Mouse (Mus musculus): ENCODE results near the gene Pigc.
A peak's percentile ranks its signal among the peaks of the same experiment; 100 is the strongest.

The Pigc gene

GRCm38 (mm10) chr1:161968589-161969407 lies at the start of gene Pigc:
Gene Pigc (plus strand): TSS chr1:161969186.
- DNase-seq (ENCODE audit: low spot score), result peak; percentile 92

DNA sequence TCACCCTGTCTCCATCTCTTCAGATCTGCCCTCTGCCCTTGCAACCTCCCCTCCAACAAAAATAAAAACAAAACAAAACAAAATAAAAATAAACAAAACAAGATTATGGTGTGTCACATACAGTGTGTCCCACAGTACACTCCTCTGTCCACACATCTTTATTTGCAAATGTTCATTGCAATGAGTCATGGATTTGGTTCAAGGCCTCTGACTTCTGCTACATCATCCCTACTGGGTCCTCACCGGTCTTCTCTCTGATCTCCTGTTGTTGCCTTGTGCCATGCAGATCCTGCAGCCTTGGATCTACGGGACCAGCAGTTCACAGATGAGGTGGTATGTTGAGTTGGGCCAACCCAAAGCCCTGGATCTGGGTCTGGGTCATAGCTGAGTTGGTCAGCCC lies 49.4 kb upstream of the Pigc start:
- DNase-seq (ENCODE audit: low spot score), result no peak

GRCm38 (mm10) chr1:161920475-161921454 lies 48.2 kb upstream of the Pigc start:
- DNase-seq (ENCODE audit: low spot score), result no peak

DNA sequence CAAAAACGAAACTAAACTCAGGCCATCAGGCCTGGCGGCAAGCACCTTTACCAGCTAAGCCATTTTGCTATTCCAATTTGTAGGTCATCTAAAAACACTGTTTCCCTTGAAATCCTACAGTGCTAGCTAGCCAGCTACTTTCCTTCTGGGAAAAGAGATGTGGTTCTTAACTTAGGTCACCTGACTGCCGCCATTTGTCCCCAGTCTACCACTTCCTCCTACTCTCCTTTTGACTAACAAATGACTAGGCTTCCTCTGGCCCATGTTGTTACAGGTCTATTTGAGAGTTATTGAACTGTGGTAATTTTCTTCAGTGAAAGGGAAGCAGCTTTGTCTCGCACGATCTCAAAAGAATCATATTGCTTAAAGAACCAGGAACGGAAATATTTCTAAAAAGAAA lies 47.1 kb upstream of the Pigc start:
- DNase-seq (ENCODE audit: low spot score), result no peak

DNA sequence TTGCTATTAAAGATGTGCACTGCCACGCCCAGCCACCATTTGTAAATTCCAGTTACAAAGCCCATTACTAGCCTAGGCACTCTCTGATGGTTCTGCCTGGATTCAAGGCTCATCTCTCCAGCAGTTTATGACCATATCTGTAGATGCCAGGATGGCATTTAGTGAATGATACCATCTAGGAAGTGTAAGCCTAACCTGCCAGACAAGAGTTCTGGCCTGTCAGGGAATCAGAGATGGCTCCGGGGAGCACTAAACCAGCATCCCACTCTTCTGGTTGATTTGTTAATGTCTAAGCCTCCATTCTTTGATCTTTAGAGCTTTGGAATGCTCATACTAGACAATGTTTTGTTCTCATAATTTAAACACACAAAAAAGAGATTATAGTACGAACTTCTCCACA lies 44.7 kb upstream of the Pigc start:
- no peak for DNase-seq (ENCODE audit: low spot score)

DNA sequence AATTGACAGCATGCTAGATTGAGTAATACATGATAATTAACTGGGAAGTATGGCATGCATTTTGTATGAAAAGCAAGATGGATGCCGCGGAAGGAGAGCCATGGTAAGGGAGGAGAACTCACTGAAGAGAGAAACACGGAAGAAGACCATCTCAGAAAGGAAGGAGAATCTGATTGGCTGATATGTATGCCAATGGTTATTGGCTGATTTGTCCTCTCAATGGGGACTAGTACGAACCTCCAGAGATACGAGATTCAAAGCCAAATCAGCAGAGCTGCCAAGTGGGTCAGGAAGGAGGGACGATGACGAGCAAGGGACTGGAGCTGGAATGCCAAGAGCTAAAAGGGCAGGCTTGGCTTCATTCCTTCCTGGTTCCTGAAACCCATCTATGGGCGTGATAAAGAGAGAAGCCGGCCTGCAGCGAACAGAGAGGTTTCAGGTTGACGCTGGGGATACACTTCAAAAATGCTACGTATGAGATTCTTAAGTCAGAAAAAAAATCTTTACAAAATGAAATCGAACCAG lies 43.6 kb upstream of the Pigc start:
- no peak for DNase-seq (ENCODE audit: low spot score)

GRCm38 (mm10) chr1:161927976-161928375 lies 41.0 kb upstream of the Pigc start:
- DNase-seq (ENCODE audit: low spot score), result no peak

DNA sequence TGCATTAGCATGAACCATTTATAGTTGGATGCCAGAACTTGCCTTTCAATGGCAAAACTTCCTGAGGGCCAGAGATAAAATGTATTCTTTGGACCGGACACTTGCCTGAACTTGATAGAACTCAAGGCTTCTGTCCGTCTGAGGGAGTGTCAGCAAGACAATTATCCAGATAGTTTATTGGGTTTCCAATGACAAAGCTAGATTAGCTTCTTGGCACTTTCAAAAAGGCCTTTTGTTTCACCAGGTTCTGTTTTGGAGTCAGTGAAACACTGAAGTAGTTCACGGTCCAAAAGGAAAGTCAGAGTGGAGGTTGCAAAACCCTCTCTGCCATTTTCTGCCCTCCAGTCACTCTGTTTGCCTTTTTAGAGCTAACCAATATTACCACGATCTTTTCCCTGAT lies 37.7 kb upstream of the Pigc start:
- DNase-seq (ENCODE audit: low spot score), result peak; percentile 49

- no peak for DNase-seq (ENCODE audit: low spot score)
Observed at GRCm38 (mm10) chr1:161931817-161932216, 37.2 kb upstream of the Pigc start.

DNA sequence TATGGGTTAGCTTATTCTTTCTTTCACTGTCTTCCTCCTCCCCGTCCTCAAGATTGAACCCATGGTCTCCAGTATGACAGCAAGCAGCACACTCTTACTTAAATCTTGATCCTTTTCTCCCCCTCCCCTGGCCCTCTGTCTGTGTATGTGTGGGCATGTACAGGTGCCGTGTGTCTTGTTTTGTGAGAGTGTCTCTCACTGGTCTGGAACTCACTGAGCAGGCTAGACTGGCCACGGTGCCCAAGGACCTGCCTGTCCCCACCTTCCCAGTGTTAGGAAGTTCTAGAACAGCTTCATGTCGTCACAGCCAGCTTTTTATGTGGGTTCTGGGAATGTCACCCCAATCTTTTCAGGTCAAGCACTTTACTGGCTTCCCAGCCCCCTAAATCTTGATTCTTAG lies 36.7 kb upstream of the Pigc start:
- DNase-seq (ENCODE audit: low spot score), result no peak

DNA sequence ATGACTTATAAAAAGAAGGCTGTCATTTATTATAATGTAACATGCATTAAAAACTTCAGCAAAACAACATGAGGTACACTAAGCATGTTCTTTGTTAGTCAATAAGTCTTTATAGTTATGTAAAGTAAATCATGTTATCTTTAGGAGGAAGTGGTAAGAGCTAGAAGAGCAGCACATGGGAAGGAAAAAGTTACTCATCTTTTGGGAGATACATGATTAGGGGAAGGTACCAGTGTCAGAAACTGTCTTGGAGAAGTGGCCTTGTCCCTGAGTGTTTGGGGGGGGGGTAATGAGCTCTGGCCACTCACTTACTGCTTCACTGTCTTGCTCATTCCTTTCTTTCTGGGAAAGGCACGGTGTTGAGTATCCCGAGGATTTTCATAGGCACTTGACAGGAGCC lies 26.9 kb upstream of the Pigc start:
- DNase-seq (ENCODE audit: low spot score), result no peak

DNA sequence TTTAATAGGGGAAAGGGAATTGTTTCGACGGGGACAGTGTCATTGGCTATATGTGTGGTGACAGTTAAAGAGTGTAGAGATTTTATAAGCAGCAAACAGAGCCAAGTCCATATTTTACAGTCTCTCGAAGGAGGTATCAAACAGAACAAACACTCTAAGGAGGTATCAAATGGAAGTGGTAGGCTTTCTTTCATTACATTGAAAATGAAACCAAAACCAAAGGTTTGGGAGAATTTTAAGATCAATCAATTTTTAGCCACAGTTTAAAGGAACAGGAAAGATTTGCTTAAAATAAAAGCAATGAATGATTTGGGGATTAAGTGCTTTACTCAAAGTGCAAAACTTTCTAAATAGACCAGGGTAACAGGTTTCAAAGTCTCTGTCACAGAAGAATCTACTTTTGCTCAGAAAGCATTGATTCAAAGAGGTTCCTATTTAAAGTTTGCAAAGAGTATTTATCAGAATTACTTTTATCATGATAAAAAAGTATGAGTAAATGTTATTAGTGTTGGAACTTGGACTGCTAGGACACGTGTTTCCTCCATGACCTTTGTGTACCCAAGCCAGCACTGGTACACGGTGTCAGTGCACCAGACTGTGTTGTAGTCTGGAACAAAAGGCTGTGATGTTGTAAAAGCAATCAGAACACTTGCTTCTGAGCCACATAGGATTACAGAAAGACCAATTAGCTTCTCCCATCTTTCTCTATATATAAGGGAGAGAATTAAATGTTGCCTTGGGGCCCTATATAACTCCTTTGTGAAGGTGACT lies 17.8 kb upstream of the Pigc start:
- no peak for DNase-seq (ENCODE audit: low spot score)

DNA sequence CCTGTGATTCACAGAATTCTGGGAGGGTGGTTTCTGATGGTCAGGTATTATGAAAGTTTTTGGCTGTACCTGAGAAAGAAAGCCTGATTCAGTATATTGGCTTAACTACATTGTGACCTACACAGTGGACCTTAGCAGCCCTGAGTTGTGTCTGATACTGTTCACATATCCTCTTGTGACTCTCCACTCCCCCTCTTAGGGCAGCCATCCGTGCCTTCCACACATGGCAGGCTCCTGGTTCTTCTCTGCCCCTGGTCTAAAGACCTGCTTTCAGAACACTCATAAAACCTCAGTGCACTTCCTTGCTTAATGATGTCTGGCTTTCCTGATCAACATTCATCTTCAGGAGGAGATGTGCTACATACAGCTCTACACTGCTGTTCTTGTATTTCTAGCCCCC lies 16.4 kb upstream of the Pigc start:
- DNase-seq (ENCODE audit: low spot score), result no peak

DNA sequence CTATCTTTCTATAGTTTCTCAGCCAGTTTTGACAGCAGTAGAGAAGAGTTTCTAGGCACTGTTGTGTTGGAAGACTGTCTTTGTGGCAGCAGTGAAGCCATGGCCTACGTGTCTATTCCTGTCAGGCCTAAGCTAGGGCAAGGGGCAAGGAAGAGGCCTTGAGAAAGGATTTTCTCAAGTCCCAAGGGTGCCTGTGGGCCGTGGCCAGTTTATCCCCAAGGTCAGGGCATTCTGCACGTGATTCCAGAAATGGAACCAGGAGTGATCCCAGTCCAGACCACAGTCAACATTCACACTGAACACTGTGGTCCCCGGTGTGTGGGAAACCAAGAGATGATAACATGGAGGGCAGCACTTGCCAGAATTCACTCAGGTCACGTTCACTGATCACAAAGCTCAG lies 13.1 kb upstream of the Pigc start:
- DNase-seq (ENCODE audit: low spot score), result no peak

GRCm38 (mm10) chr1:161957964-161958950 lies 10.7 kb upstream of the Pigc start:
- DNase-seq (ENCODE audit: low spot score), result no peak

- peak; percentile 70 for DNase-seq (ENCODE audit: low spot score)
Observed at GRCm38 (mm10) chr1:161962465-161963377, 6.3 kb upstream of the Pigc start.

DNA sequence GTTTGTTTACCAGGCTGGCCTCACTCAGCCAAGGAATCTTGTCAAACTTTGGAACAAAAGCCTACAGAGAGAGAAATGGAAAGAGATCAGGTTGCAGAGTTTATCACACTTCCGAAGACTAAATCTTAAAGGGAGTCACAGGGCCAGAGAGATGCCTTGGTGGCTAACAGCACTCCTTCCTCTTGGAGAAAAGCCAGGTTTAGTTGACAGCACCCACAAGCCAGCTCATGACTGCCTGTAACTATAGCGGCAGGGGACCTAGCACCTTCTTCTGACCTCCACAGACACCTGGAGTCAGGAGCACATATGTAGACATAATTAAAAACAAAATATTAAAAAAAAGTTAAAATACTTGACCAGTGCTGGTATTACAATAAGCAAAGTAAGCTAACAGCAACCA lies 1.1 kb upstream of the Pigc start:
- DNase-seq (ENCODE audit: low spot score), result no peak

DNA sequence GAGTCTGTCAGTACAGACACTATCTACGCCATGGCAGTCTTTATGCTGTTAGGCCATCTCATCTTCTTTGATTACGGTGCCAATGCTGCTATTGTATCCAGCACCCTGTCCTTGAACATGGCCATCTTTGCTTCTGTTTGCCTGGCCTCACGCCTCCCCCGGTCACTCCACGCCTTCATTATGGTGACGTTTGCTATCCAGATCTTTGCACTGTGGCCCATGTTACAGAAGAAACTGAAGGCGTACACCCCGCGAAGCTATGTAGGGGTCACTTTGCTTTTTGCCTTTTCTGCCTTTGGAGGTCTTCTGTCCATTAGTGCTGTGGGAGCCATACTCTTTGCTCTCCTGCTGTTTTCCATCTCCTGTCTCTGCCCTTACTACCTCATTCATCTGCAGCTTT lies 1.9 kb downstream of the Pigc start:
- no peak for DNase-seq (ENCODE audit: low spot score)

GRCm38 (mm10) chr1:161972233-161972632 lies 3.2 kb downstream of the Pigc start:
- DNase-seq (ENCODE audit: low spot score), result no peak

Data from testis, postnatal 14 days (tissue).